Comparison of ENCODE assay signal across 21 mouse cellular contexts in the genomic region with DNA sequence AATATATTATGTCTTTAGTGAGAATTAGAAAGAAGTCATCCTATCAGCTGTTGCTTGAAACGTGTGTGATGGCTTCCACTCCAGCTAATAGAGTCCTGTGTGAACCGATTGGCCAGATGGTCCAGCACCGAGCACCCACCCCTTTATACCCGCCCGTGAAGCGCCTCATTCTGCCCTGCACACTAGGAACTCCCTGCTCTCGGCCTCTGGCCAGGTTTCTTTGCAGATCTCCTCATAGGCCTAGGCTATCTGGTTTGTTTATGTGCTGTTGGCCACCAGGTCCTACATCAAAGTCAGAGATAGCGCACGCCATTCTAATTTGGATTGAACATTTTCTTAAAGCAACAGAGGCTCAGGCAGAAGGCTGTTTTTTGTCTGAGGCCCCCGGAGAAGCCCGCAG. TPM values are rescaled to one million over a fixed set of nuclear protein-coding genes. Genes with fewer than 3 reads are reported as not detected.
"Had no signal": no experiment of that assay in that cellular context is flagged by ENCODE, and none has a peak within 500 bp of the region (broad histone marks: within the 10 kb centered on the region; RNA-seq: fewer than 3 reads in every experiment).

No protein-coding gene starts in this region.

- ATAC-seq: lung, postnatal 0 days; midbrain, embryonic 13.5 days; midbrain, embryonic 16.5 days had no signal

- H3K9me3 ChIP-seq: limb, embryonic 10.5 days; limb, embryonic 13.5 days; liver, embryonic 15.5 days; megakaryocyte, embryonic 14.5 days; midbrain, embryonic 10.5 days; midbrain, embryonic 13.5 days; neural tube, embryonic 13.5 days had no signal

- H3K4me2 ChIP-seq: limb, embryonic 13.5 days; liver, embryonic 15.5 days; midbrain, embryonic 13.5 days; neural tube, embryonic 13.5 days had no signal

- H3K27me3 ChIP-seq: limb, embryonic 13.5 days; liver, embryonic 15.5 days; midbrain, embryonic 13.5 days; neural tube, embryonic 13.5 days had no signal

- H3K36me3 ChIP-seq: limb, embryonic 10.5 days; limb, embryonic 13.5 days; liver, embryonic 15.5 days had no signal

- H3K9ac ChIP-seq: limb, embryonic 13.5 days; liver, embryonic 15.5 days; midbrain, embryonic 13.5 days; neural tube, embryonic 13.5 days had no signal

- H3K4me3 ChIP-seq: layer of hippocampus, adult 2 months; limb, embryonic 10.5 days; limb, embryonic 13.5 days; liver, embryonic 15.5 days; megakaryocyte, embryonic 14.5 days; midbrain, embryonic 10.5 days; midbrain, embryonic 13.5 days; myocyte; neural tube, embryonic 13.5 days had no signal

- H3K27ac ChIP-seq: kidney, postnatal 0 days; layer of hippocampus, adult 2 months; limb, embryonic 10.5 days; limb, embryonic 13.5 days; liver, embryonic 15.5 days; midbrain, embryonic 10.5 days; midbrain, embryonic 13.5 days; neural tube, embryonic 13.5 days had no signal

- DNase-seq: kidney, adult 2 months; kidney, postnatal 25 days; layer of hippocampus, adult 9-11 months; lung, adult 2 months; lung, postnatal 36 days; retina, postnatal 1 day; right cerebral cortex, postnatal 25 days; thymus, postnatal 25 days had no signal

RNA-seq across cellular contexts. Expression of gene Pard6b, which starts 10.8 kb away (rescaled TPM):
- total RNA-seq: monocyte, adult 5-6 weeks had no signal
